Mouse (Mus musculus) urinary bladder, postnatal 36 days (tissue): Measurements from ENCODE around the gene Lmx1b.

Source experiments
- DNase-seq, 2 experiments: peaks; one replicate each; pipeline ENCODE4 v3.0.0; 2022; ENCODE audit warnings: low spot score in 2 of 2, mixed read lengths in 1 of 2

Gene Lmx1b

DNA sequence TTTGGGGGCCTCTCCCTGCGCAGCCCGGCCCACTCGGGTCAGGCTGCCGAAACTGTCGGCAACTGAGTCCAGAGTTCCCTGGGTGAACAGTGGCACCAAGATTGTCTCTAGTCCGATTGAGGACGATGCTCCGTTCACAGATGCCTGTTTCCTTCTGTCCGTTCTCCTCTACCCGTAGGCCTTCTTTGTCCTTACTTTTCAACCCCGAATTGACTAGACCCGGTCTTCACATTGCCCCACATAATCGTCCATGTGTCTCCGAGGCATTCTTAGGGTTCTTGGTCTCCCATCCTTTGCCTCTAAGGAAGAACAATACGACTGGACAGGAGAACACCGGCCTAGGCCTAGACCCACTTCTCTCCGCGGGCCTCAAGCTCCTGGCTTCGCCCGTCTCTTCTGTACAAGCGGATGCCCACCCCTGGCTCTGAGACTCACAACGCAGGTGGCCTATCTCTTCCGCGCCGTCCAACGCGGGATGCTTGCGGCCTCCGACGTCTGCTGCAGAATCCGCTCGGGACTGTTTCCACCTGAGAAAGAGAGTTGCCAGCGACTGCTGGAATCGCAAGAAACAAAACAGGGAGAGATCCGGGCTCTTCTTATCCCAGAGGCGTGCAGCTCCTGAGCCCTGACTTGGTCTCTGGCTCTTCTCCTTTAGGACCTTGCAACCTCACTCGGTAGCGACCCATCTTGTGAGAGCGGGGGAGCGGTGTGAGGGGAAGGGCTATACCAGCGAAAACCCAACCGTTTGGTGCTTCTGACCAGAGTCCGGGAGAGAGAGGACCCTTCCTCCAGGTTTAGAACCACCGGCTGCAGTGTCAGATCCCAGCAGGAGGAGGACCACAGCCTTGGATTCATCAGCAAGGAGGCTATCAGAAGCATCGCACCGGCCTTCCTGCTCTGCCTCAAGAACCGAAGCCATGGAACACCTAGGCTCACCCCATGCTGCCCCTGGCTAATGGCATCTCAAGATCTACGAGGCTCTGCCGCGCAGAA lies 3.7 kb upstream of the Lmx1b start:
- no peak for DNase-seq

GRCm38 (mm10) chr2:33642650-33643458 lies 2.5 kb upstream of the Lmx1b start:
- DNase-seq = peak; percentile 76 to 80

- DNase-seq = no peak
Measured at GRCm38 (mm10) chr2:33641859-33642571, 1.7 kb upstream of the Lmx1b start.

DNA sequence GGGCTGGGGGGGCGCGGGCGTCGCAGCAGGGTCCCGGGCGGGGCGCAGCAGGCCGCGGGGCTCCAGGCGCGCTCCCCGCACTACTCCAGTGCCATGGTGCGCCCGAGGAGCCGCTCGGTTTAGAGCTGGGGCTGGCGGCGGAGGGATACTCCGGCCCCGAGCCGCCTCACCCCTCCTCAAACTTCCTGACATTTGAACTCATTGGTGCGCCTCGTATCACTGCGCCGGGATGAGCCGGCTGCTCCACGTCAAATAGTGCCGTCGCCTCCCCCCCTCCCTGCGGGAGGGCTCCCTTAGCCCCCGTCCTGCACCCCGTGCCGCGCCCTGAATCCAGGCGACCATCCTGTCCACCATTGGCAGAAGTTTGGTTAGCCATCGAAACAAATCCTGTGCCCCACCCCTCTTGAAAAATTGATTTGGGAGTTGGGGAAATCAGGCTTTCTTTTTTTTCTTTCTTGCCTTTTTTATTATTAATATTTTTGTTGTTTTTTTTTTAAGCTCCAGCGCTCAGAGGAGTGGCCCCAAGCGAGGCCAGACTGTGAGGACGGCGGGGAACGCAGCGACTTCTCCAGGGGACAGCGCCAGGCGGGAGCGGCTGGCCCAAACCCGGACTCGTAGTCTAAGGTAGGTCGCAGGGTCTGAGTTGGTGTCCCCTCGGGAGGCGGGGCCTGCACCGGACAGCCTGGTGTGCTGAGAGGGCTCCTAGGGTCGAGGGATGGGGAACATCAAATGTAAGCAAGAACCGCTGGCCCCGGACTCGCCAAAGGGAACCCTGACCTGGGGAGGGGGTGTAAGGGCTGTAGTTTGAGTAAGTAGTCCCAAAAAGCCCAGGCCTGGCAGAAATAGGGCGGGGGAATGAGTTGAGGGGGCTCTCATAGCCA lies 907 bp upstream of the Lmx1b start:
- peak in 1 of 2 experiments; percentile 42 for DNase-seq

- DNase-seq = no peak
Measured at GRCm38 (mm10) chr2:33639301-33640170, 775 bp downstream of the Lmx1b start.

GRCm38 (mm10) chr2:33638141-33638733 lies 2.1 kb downstream of the Lmx1b start:
- DNase-seq = no peak

DNA sequence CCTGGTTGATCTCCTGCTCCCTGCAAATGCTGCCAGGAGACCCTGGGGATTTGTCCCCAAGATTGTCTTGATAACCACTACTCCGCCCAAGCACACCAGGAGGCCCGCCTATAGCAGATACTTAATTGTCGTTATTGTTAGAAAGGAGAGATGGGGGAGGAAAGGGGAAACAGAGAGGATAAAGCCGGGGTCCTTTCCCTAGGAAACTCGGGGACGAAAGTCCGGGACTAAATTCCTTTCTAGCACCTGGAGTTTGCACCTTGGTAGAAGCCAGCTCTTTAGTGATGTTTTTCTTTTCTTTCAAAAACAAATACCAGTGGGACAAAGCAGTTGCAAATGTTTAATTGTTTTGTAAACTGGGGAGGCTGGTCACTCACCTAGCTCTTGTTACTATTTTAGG lies 3.0 kb downstream of the Lmx1b start:
- no peak for DNase-seq

DNA sequence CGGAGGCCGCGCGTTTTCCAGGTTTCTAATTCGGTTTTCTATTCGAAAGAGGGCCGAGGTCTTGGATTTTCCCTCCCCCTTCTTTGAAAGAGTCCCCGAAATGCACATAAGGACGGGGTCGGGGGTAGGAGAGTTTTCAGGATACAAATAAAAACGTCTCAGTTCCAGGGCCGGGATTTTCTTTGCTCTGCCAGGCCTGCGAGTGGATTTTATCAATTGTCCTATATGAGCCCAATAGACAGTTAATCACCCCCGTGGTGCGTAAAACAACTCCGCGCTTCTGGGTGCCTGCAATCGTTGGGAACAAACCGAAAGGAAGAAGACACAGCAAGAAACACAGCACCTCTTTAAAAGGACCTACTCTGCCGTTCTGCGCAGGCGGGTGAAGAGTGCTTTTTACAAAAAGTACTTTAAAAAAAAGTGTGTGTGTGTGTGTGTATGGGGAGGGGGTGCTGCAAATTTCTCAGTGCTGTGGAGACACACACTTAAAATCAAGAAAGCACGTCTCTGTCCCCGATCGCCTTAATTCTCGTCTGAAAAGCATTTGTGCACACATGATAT lies 3.6 kb downstream of the Lmx1b start:
- no peak for DNase-seq

- DNase-seq = no peak
Measured at GRCm38 (mm10) chr2:33636117-33636521, 4.2 kb downstream of the Lmx1b start.

- DNase-seq = no peak
Measured at GRCm38 (mm10) chr2:33635323-33636116, 4.8 kb downstream of the Lmx1b start.

DNA sequence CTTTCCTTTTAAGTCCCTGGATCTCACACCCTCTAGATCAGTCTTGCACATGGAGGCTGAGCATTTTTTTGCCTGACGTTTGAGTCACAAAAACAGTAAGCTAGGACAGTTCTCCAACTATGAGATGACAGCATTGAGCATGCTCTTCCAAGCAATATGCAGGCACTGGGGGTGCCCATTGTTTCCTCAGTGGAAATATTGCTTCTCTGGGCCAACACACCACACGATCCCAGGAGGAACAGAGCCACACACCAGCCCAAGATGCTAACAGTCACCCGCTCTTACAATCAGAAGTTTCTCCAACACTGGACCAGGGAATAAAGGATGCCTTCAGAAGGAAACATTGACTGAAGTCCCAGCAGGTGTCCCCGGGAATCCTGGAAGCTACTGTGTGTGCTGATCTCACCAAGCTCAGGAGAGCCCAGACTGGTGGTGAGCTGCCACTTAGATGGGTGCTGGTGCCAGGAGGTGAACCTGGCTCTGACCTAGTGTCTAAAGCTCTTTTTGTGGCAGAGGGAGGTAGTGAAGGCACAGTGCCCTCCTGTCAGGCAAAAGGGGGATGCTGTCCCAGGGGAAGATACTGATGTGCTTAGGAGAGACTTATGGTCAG lies 5.7 kb downstream of the Lmx1b start:
- DNase-seq = no peak

- DNase-seq = no peak
Measured at GRCm38 (mm10) chr2:33633955-33634354, 6.4 kb downstream of the Lmx1b start.

DNA sequence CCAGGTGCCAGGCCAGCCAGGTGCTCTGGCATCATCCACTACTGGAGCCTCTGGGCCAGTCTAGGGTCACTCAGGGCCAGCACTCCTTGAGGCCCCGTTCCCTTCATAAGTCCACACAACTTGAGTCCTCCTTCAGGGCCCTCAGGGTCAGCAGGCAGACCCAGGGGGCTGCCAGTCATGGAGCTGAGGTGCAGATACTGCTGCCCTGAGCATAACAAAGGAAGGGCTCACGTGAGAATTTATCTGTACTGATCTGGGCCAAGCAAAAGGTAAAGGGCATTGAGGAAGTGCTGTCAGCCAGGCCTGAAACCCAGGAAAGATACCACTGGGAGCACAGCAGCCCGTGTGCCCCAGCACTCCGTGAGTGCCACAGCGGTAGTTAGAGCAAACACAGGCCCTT lies 7.1 kb downstream of the Lmx1b start:
- no peak for DNase-seq

- no peak for DNase-seq
Measured at GRCm38 (mm10) chr2:33632551-33633059, 7.7 kb downstream of the Lmx1b start.

GRCm38 (mm10) chr2:33631708-33632343 lies 8.5 kb downstream of the Lmx1b start:
- DNase-seq = no peak

GRCm38 (mm10) chr2:33631022-33631707 lies 9.1 kb downstream of the Lmx1b start:
- DNase-seq = no peak
